8 mouse cellular contexts compared by ENCODE assay signal in genomic region chr2:180581002-180581401, GRCm38 (mm10). TPM values are rescaled to one million over a fixed set of nuclear protein-coding genes. Genes with fewer than 3 reads are reported as not detected.
DNase-seq lines count a peak whose midpoint lies in the region; ATAC-seq and TF ChIP-seq lines count a peak whose summit lies in the region.

Gene Mrgbp, plus strand, starts transcription at chr2:180581304.

- peak; percentile 38 for DNase-seq in cerebellum, postnatal 10 days
- DNase-seq in cerebellum, adult 9-11 months, result no peak
- peak; percentile 64 for DNase-seq in MEL (ENCODE audit: low read depth, low spot score)
- DNase-seq in fibroblast of lung, adult 2 months (ENCODE audit: low read depth), result peak; percentile 73
- no peak for DNase-seq in hindbrain, embryonic 11.5 days (ENCODE audit: low spot score)
- DNase-seq in liver, embryonic 14.5 days (ENCODE audit: low read depth in 3 of 3, low spot score in 3 of 3), result no peak
- DNase-seq in cerebellum, adult 11 months, result no peak

- peak within 1 kb of the TSS; percentile 4 to 28; a peak in 1 of 4 replicates for H3K4me3 ChIP-seq in MEL (ENCODE audit: control insufficient read depth in 1 of 2, insufficient read depth in 1 of 2, low read depth in 2 of 2, low read length in 2 of 2)
- no peak within 1 kb of the TSS for H3K4me3 ChIP-seq in hindbrain, embryonic 11.5 days (ENCODE audit: low read depth, low read length)
- H3K4me3 ChIP-seq in liver, embryonic 14.5 days (ENCODE audit: insufficient read depth in 1 of 2, low read depth in 2 of 2, low read length in 2 of 2), result no peak within 1 kb of the TSS
- H3K4me3 ChIP-seq in neural tube, embryonic 14.5 days (ENCODE audit: low read depth, low read length), result no peak within 1 kb of the TSS

- H3K27ac ChIP-seq in MEL (ENCODE audit: control insufficient read depth, low read depth, low read length), result peak within 1 kb of the TSS; percentile 38
- no peak within 1 kb of the TSS for H3K27ac ChIP-seq in hindbrain, embryonic 11.5 days (ENCODE audit: low read depth, low read length)
- H3K27ac ChIP-seq in liver, embryonic 14.5 days, result no peak within 1 kb of the TSS
- H3K27ac ChIP-seq in neural tube, embryonic 14.5 days (ENCODE audit: low read depth, low read length), result no peak within 1 kb of the TSS

- TF ChIP-seq CTCF in MEL (IDR thresholded peaks at IDR 0.05 in 2 of 3, conservative IDR thresholded peaks at IDR 0.05 in 1 of 3; ENCODE audit: control insufficient read depth in 1 of 3, insufficient read depth in 1 of 3, low read depth in 2 of 3, low read length in 3 of 3, poor library complexity in 1 of 3, severe bottlenecking in 1 of 3), result no peak
- TF ChIP-seq CTCF in liver, embryonic 14.5 days (IDR thresholded peaks at IDR 0.05; ENCODE audit: low read depth), result no peak

- ATAC-seq in hindbrain, embryonic 11.5 days (ENCODE audit: low FRiP score), result no peak
- no peak for ATAC-seq in liver, embryonic 14.5 days (ENCODE audit: insufficient read depth)
- ATAC-seq in neural tube, embryonic 14.5 days (ENCODE audit: low read depth), result no peak

- peaks cover 5 to 22% of the 10 kb centered on the region in 2 experiments for H3K4me1 ChIP-seq in MEL (ENCODE audit: control insufficient read depth in 1 of 2, insufficient read depth in 2 of 2, low read length in 2 of 2)
- H3K4me1 ChIP-seq in hindbrain, embryonic 11.5 days (replicated peaks; ENCODE audit: control insufficient read depth, insufficient read depth, low read length), result peaks cover 5% of the 10 kb centered on the region
- H3K4me1 ChIP-seq in liver, embryonic 14.5 days (replicated peaks; ENCODE audit: control insufficient read depth in 2 of 2, insufficient read depth in 2 of 2, low read length in 1 of 2), result peaks cover 0 to 12% of the 10 kb centered on the region in 2 experiments; a peak in 2 of 4 replicates
- peaks cover 11% of the 10 kb centered on the region for H3K4me1 ChIP-seq in neural tube, embryonic 14.5 days (ENCODE audit: control insufficient read depth, insufficient read depth, low read length)

- peaks cover 14% of the 10 kb centered on the region for H3K79me2 ChIP-seq in MEL (ENCODE audit: control insufficient read depth, insufficient read depth, low read length, poor library complexity)

- no peak for TF ChIP-seq EP300 in MEL (IDR thresholded peaks at IDR 0.05; ENCODE audit: low read depth in 1 of 2, low read length in 2 of 2)
- TF ChIP-seq EP300 in liver, embryonic 14.5 days (IDR thresholded peaks at IDR 0.05; ENCODE audit: low read depth), result no peak

- H3K9me3 ChIP-seq in MEL (replicated peaks; ENCODE audit: insufficient read depth, low read length), result no peaks in the 10 kb centered on the region
- no peaks in the 10 kb centered on the region for H3K9me3 ChIP-seq in hindbrain, embryonic 11.5 days (ENCODE audit: control insufficient read depth, low read length)
- no peaks in the 10 kb centered on the region for H3K9me3 ChIP-seq in liver, embryonic 14.5 days (ENCODE audit: control insufficient read depth, low read length)
- H3K9me3 ChIP-seq in neural tube, embryonic 14.5 days (ENCODE audit: control insufficient read depth, low read length), result no peaks in the 10 kb centered on the region

- H3K9ac ChIP-seq in MEL (ENCODE audit: control insufficient read depth, low read depth, low read length, poor library complexity, severe bottlenecking), result peak within 1 kb of the TSS; percentile 50
- no peak within 1 kb of the TSS for H3K9ac ChIP-seq in hindbrain, embryonic 11.5 days (ENCODE audit: low read depth, low read length)
- H3K9ac ChIP-seq in liver, embryonic 14.5 days (replicated peaks), result no peak within 1 kb of the TSS
- H3K9ac ChIP-seq in neural tube, embryonic 14.5 days (replicated peaks; ENCODE audit: low read depth, low read length), result no peak within 1 kb of the TSS

- TF ChIP-seq POLR2A in MEL (IDR thresholded peaks at IDR 0.05; ENCODE audit: control insufficient read depth in 1 of 2, insufficient read depth in 1 of 2, low read depth in 1 of 2, low read length in 2 of 2, poor library complexity in 1 of 2), result no peak

- no peaks in the 10 kb centered on the region for H3K27me3 ChIP-seq in MEL (ENCODE audit: control insufficient read depth in 1 of 2, insufficient read depth in 2 of 2, low read length in 2 of 2)
- H3K27me3 ChIP-seq in hindbrain, embryonic 11.5 days (ENCODE audit: control insufficient read depth, insufficient read depth, low read length), result no peaks in the 10 kb centered on the region
- no peaks in the 10 kb centered on the region; the same call in 1 of the 2 replicates for H3K27me3 ChIP-seq in liver, embryonic 14.5 days (ENCODE audit: control insufficient read depth, insufficient read depth, low read length)
- H3K27me3 ChIP-seq in neural tube, embryonic 14.5 days (ENCODE audit: control insufficient read depth, insufficient read depth, low read length), result no peaks in the 10 kb centered on the region

- H3K4me2 ChIP-seq in hindbrain, embryonic 11.5 days (replicated peaks; ENCODE audit: low read depth, low read length), result no peak within 1 kb of the TSS
- H3K4me2 ChIP-seq in liver, embryonic 14.5 days (ENCODE audit: low read depth), result peak within 1 kb of the TSS; percentile 76; the same call in 1 of the 2 replicates
- H3K4me2 ChIP-seq in neural tube, embryonic 14.5 days (ENCODE audit: low read depth, low read length), result no peak within 1 kb of the TSS

- TF ChIP-seq RAD21 in MEL (IDR thresholded peaks at IDR 0.05; ENCODE audit: low read depth, low read length), result no peak

- peaks cover 0 to 20% of the 10 kb centered on the region in 2 experiments; a peak in 3 of 4 replicates for H3K36me3 ChIP-seq in MEL (ENCODE audit: control insufficient read depth in 1 of 2, insufficient read depth in 2 of 2, low read length in 2 of 2)
- H3K36me3 ChIP-seq in hindbrain, embryonic 11.5 days (ENCODE audit: control insufficient read depth, insufficient read depth, low read length), result 0 out of 2 replicates have a peak, but pooled peaks cover 5% of the 10 kb centered on the region
- H3K36me3 ChIP-seq in liver, embryonic 14.5 days (replicated peaks; ENCODE audit: control insufficient read depth, insufficient read depth, low read depth), result no peaks in the 10 kb centered on the region; the same call in 1 of the 2 replicates
- H3K36me3 ChIP-seq in neural tube, embryonic 14.5 days (ENCODE audit: control insufficient read depth, insufficient read depth, low read length), result peaks cover 10% of the 10 kb centered on the region

- 85% methylated on average over 3 of the region's 3 CpGs for WGBS in hindbrain, embryonic 11.5 days
- WGBS in liver, embryonic 14.5 days (ENCODE audit: insufficient replicate concordance), result 63% methylated on average over 3 of the region's 3 CpGs
- WGBS in neural tube, embryonic 14.5 days, result 70% methylated on average over 3 of the region's 3 CpGs

TF ChIP-seq in MEL, 35 proteins besides CTCF, POLR2A, EP300 and RAD21:
- TF ChIP-seq ETS1 (IDR thresholded peaks at IDR 0.05; ENCODE audit: low read depth, low read length) (peak; percentile 89), TCF12 (IDR thresholded peaks at IDR 0.05; ENCODE audit: low read depth, low read length) (no peak), MEF2A (IDR thresholded peaks at IDR 0.05; ENCODE audit: extremely low read depth, insufficient replicate concordance, low read depth, low read length, poor library complexity, severe bottlenecking) (no peak), SIN3A (IDR thresholded peaks at IDR 0.05; ENCODE audit: low read length) (peak; percentile 58), POLR2AphosphoS5 (IDR thresholded peaks at IDR 0.05; ENCODE audit: borderline replicate concordance, low read depth, low read length) (no peak), ZNF384 (IDR thresholded peaks at IDR 0.05; ENCODE audit: low read depth, low read length) (no peak), ZKSCAN1 (IDR thresholded peaks at IDR 0.05; ENCODE audit: low read depth, low read length) (no peak), MAZ (IDR thresholded peaks at IDR 0.05; ENCODE audit: low read depth, low read length) (no peak), MYC (IDR thresholded peaks at IDR 0.05; ENCODE audit: low read depth, low read length) (peak; percentile 30; the same call in 1 of the 2 replicates), ELF1 (IDR thresholded peaks at IDR 0.05; ENCODE audit: low read depth, low read length) (no peak), HCFC1 (IDR thresholded peaks at IDR 0.05; ENCODE audit: low read depth, low read length) (peak; percentile 48; the same call in 1 of the 2 replicates)

RNA-seq across cellular contexts. Expression of gene Mrgbp, which starts in this region (rescaled TPM):
- 40.3 and 44.9 TPM in 2 replicates for total RNA-seq in MEL (2012; rRNA removed)
- polyA plus RNA-seq in MEL (2012; ENCODE audit: insufficient read depth in 1 of 2, insufficient read length in 2 of 2, low read depth in 1 of 2, low replicate concordance in 2 of 2, missing spikeins in 1 of 2), result 10 to 100 TPM in 1 of 2 experiments, not detected in 1; 54.5 TPM
- polyA plus RNA-seq in hindbrain, embryonic 11.5 days (2014; fragmentation: Nextera tagmentation; extraction: Ambion mirVana), result 43.3 and 43.6 TPM in 2 replicates
- polyA plus RNA-seq in liver, embryonic 14.5 days (2012; rRNA removed), result 10.5 and 10.8 TPM in 2 replicates
- polyA plus RNA-seq in liver, embryonic 14.5 days (2014; fragmentation: Nextera tagmentation; extraction: Ambion mirVana), result 7.1 and 7.4 TPM in 2 replicates
- 40.0 and 41.8 TPM in 2 replicates for polyA plus RNA-seq in neural tube, embryonic 14.5 days (2014; fragmentation: Nextera tagmentation; extraction: Ambion mirVana)

Comparison
In these comparisons a context has a peak if more than half of its experiments do, and no peak if none do; other contexts are left out.
1. DNase-seq: peak in cerebellum, postnatal 10 days (2 of 2), MEL (single experiment) and fibroblast of lung, adult 2 months (single experiment); none in cerebellum, adult 9-11 months (single experiment), hindbrain, embryonic 11.5 days (single experiment), liver, embryonic 14.5 days (0 of 3) and cerebellum, adult 11 months (single experiment).
2. H3K4me3 ChIP-seq: peak in MEL (2 of 2); none in hindbrain, embryonic 11.5 days (single experiment), liver, embryonic 14.5 days (0 of 2) and neural tube, embryonic 14.5 days (single experiment).